Mouse (Mus musculus) myocyte (in vitro differentiated cells): ENCODE measurements at regions not wholly inside any gene's neighbourhood (a gene's known extent, or its start where the extent isn't known, plus 50 kb on each side); places are given as distances from the start of the nearest gene placed in this dataset.
A peak's percentile ranks its signal among the peaks of the same experiment; 100 is the strongest.

Experiments used
- E2F4 ChIP-seq: IDR thresholded peaks from one replicate; pipeline ENCODE4 v1.6.1; 2011; ENCODE audit warnings: mild to moderate bottlenecking, control low read depth, moderate library complexity; ENCODE audit not compliant: insufficient read depth
- MAX ChIP-seq: IDR thresholded peaks from one replicate; pipeline ENCODE4 v1.6.1; 2011; ENCODE audit warnings: low read depth, mild to moderate bottlenecking, control low read depth
- MYOD1 ChIP-seq, 3 experiments: IDR thresholded peaks; one replicate each; pipeline ENCODE4 v1.6.1; 2011; ENCODE audit warnings: control low read depth in 2 of 3, low read depth in 2 of 3, mild to moderate bottlenecking in 2 of 3, moderate library complexity in 1 of 3; ENCODE audit not compliant: insufficient read length in 2 of 3, control insufficient read depth in 1 of 3
- MYOG ChIP-seq, 3 experiments: IDR thresholded peaks; one replicate each; pipeline ENCODE4 v1.6.1; 2011; ENCODE audit warnings: control low read depth in 2 of 3, low read depth in 2 of 3, mild to moderate bottlenecking in 2 of 3; ENCODE audit not compliant: insufficient read length in 2 of 3, control insufficient read depth in 1 of 3, insufficient read depth in 1 of 3
- POLR2A ChIP-seq: IDR thresholded peaks from one replicate; pipeline ENCODE4 v1.6.1; 2011; ENCODE audit warnings: low read depth, mild to moderate bottlenecking, control low read depth, moderate library complexity; ENCODE audit not compliant: insufficient read length
- REST ChIP-seq: IDR thresholded peaks from one replicate; pipeline ENCODE4 v1.6.1; 2011; ENCODE audit warnings: mild to moderate bottlenecking, control low read depth, moderate library complexity; ENCODE audit not compliant: insufficient read depth, insufficient read length
- TCF12 ChIP-seq: IDR thresholded peaks from one replicate; pipeline ENCODE4 v1.6.1; 2011; ENCODE audit warnings: mild to moderate bottlenecking, control low read depth; ENCODE audit not compliant: poor library complexity, insufficient read depth, severe bottlenecking
- TCF3 ChIP-seq: IDR thresholded peaks from one replicate; pipeline ENCODE4 v1.6.1; 2011; ENCODE audit warnings: low read depth, control low read depth; ENCODE audit not compliant: insufficient read length
- USF1 ChIP-seq: IDR thresholded peaks from one replicate; pipeline ENCODE4 v1.6.1; 2011; ENCODE audit warnings: low read depth, mild to moderate bottlenecking, control low read depth, moderate library complexity

GRCm38 (mm10) chr13:64002945-64003459 lies 86.0 kb downstream of the Hsd17b3 start:
- TF ChIP-seq POLR2A (no peak), E2F4 (no peak), TCF12 (no peak), MYOD1 (IDR thresholded peaks at IDR 0.05; ENCODE audit: control insufficient read depth in 1 of 3, insufficient read length in 2 of 3, low read depth in 2 of 3) (peak in 2 of 3 experiments; percentile 77 to 82), REST (no peak), MYOG (IDR thresholded peaks at IDR 0.05; ENCODE audit: control insufficient read depth in 1 of 3, insufficient read depth in 1 of 3, insufficient read length in 2 of 3, low read depth in 2 of 3) (peak; percentile 1 to 86 (median 73)), MAX (no peak), TCF3 (no peak), USF1 (no peak)
